Mouse (Mus musculus): ENCODE measurements around the gene Gab1.

Gene Gab1

GRCm38 (mm10) chr8:80739155-80739924 lies 141.0 kb downstream of the Gab1 start, which contains the start of gene Smarca5:
Smarca5 (minus strand) TSS chr8:80739497.
- DNase-seq, result peak; percentile 97

DNA sequence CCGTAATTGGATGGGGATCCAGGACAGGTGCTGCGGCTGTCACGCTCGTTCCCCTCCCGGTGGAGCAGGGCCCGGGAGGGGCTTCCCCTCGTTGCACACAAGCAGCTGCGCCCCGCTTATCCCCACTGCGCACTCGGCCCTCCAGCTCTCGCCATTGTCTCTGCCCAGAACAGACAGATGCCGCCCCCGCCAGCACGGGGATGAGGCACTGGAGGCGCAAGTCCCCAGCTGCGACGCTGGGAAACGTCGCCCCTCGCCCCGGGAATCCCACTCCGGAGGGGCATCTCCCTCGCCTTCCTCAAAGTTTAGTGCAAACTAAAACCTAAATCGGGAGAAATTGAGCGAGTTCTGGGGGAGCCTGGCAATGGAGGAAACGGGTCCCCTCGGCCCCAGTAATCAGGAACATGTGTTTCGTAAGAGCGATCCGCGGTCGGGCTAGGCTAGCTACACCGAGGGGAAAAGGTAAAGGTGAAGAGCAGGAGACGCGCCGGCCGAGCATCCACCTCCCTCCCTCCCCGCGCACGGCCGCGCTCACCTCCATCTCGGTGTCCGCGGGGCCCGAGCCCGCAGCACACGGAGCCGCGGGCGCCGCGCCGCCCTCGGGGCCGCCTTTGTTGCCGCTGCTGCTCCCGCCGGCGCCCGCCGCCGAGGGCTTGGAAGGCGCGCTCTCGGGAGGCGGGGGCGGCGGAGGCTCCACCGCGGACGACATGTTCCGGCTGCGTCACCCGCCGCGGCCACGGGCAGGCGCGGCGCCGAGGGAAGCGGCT lies 141.7 kb downstream of the Gab1 start:
- DNase-seq, result peak; percentile 51 to 59

DNA sequence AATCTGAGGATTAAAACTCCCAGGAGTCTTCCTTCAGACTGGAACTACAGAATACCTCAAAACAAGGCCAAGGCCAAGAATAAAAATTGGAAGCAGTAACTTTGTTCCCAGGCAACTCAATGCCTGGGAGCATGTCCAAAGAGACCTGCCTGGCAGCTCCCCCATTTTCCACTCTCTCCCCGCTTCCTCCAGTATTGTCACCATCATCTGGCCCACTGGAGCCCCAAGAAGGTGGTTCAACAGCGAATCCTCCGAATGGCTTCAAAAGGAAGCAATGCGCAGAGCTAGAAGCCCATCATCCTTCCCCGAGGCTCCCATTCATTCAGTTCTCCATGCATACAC lies 142.3 kb downstream of the Gab1 start:
- no peak for DNase-seq

- DNase-seq, result no peak
Measured at GRCm38 (mm10) chr8:80732326-80732725, 148.0 kb downstream of the Gab1 start.

DNA sequence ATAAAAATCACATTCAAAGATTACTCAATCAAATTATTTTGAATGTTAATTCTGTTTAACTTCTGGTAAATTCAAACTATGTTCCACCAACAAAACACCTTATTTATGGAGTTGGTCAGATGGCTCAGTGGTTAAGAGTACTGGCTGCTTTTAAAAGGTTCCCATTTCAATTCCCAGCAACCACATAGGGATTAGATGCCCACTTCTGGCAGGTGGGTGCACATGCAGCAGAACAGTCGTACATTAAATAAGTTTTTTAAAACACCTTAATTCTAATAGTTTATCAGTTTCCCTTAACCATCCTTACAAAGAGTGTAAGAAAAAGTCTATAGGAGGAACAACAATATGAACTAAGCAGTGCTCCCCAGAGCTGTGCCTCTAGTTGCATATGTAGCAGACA lies 165.9 kb downstream of the Gab1 start:
- no peak for DNase-seq
